Mouse (Mus musculus): Measurements from ENCODE around the gene Hsd3b7.

Hsd3b7 gene

GRCm38 (mm10) chr7:127776426-127776825 lies 24.0 kb upstream of the Hsd3b7 start, which contains the start of gene Setd1a:
Setd1a (plus strand) TSS chr7:127776670.
- DNase-seq, result peak; percentile 86

GRCm38 (mm10) chr7:127776878-127777473 lies 23.4 kb upstream of the Hsd3b7 start:
- DNase-seq, result peak; percentile 95

- peak; percentile 60 for DNase-seq
Observed at GRCm38 (mm10) chr7:127777474-127778266, 22.7 kb upstream of the Hsd3b7 start.

- DNase-seq, result no peak
Observed at GRCm38 (mm10) chr7:127778350-127778749, 22.1 kb upstream of the Hsd3b7 start.

GRCm38 (mm10) chr7:127785308-127785707 lies 15.1 kb upstream of the Hsd3b7 start, which contains the start of gene Gm49388:
Gm49388 (plus strand) TSS chr7:127785608.
- no peak for DNase-seq

GRCm38 (mm10) chr7:127797076-127797845 lies 3.1 kb upstream of the Hsd3b7 start:
- no peak for DNase-seq

- no peak for DNase-seq
Observed at GRCm38 (mm10) chr7:127798591-127798990, 1.8 kb upstream of the Hsd3b7 start.

- no peak for DNase-seq
Observed at GRCm38 (mm10) chr7:127799211-127799610, 1.2 kb upstream of the Hsd3b7 start.

GRCm38 (mm10) chr7:127799738-127800137 lies 666 bp upstream of the Hsd3b7 start:
- no peak for DNase-seq

GRCm38 (mm10) chr7:127801010-127801621 lies 712 bp downstream of the Hsd3b7 start:
- DNase-seq, result no peak

GRCm38 (mm10) chr7:127802313-127802712 lies 1.9 kb downstream of the Hsd3b7 start:
- DNase-seq, result no peak

GRCm38 (mm10) chr7:127808821-127809220 lies 8.4 kb downstream of the Hsd3b7 start:
- no peak for DNase-seq

- no peak for DNase-seq
Observed at GRCm38 (mm10) chr7:127809846-127810245, 9.4 kb downstream of the Hsd3b7 start.

GRCm38 (mm10) chr7:127810650-127811049 lies 10.2 kb downstream of the Hsd3b7 start:
- no peak for DNase-seq

GRCm38 (mm10) chr7:127811240-127811639 lies 10.8 kb downstream of the Hsd3b7 start:
- DNase-seq, result no peak

GRCm38 (mm10) chr7:127812292-127812691 lies 11.9 kb downstream of the Hsd3b7 start:
- DNase-seq, result no peak

- no peak for DNase-seq
Observed at GRCm38 (mm10) chr7:127813821-127814220, 13.4 kb downstream of the Hsd3b7 start.

- no peak for DNase-seq
Observed at GRCm38 (mm10) chr7:127814241-127814921, 14.0 kb downstream of the Hsd3b7 start.

- DNase-seq, result no peak
Observed at GRCm38 (mm10) chr7:127815116-127815665, 14.8 kb downstream of the Hsd3b7 start.

GRCm38 (mm10) chr7:127815954-127816821 lies 15.8 kb downstream of the Hsd3b7 start:
- peak; percentile 62 for DNase-seq

GRCm38 (mm10) chr7:127817053-127817452 lies 16.6 kb downstream of the Hsd3b7 start:
- no peak for DNase-seq

Measured in thymus, postnatal 25 days (tissue).